Comparison of ENCODE assay signal across 7 mouse cellular contexts in the genomic region with DNA sequence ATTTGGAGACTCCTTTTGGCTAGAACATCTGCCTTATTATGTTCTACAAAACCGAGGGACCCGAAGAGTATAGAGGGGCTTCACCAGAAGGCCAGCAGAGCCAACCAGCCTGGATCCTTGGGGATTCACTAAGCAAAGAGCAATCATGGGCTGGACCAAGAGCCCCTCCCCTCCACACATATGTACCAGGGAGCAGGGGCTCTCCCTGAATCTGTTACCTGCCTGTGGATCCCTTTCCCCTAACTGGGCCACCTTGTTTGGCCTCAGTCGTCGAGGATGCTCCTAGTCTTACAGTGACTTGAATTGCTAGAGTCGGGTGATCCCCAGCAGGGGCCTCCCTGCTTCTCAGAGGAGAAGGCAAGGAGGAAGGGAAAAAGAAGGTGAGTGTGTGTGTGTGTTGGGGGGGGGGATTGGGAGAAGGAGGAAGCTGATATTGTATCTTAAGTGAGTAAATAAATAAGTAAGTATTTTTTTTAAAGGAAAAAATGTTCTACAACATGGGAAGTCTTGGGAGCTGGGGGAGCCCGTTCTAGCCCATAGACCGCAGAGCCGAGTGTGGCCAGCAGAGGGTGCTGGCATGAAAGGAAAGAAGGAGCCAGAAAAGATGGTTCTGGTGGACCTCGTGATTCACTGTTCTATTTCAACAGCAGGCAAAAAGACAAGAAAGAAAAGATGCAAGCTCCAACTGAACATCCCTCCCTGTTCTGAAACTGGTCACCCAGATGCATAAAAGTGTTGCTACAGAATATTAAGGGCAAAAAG. TPM values are rescaled to one million over a fixed set of nuclear protein-coding genes. Genes with fewer than 3 reads are reported as not detected.
DNase-seq lines count a peak whose midpoint lies in the region; ATAC-seq lines count a peak whose summit lies in the region.

No protein-coding gene starts in this region.

- peak; percentile 19 for DNase-seq in MN1 (ENCODE audit: low spot score)
- peak; percentile 26 to 41 for DNase-seq in adrenal gland, postnatal 4 days (ENCODE audit: low spot score in 2 of 2)
- DNase-seq in forebrain, embryonic 11.5 days (ENCODE audit: low spot score), result peak; percentile 68
- DNase-seq in layer of hippocampus, postnatal 14 days (ENCODE audit: low spot score in 2 of 2), result peak; percentile 63 to 65
- peak; percentile 27 to 75 for DNase-seq in spleen, postnatal 4 days (ENCODE audit: low spot score in 2 of 2)

- H3K9ac ChIP-seq in forebrain, embryonic 11.5 days (ENCODE audit: low read length), result no peak overlapping the region

- H3K4me1 ChIP-seq in forebrain, embryonic 11.5 days (replicated peaks; ENCODE audit: control insufficient read depth, insufficient read depth, low read length), result no peaks in the 10 kb centered on the region

- no peak overlapping the region for H3K27ac ChIP-seq in forebrain, embryonic 11.5 days (ENCODE audit: low read depth, low read length)

- no peaks in the 10 kb centered on the region for H3K27me3 ChIP-seq in forebrain, embryonic 11.5 days (ENCODE audit: control insufficient read depth, insufficient read depth, low read length)

- no peaks in the 10 kb centered on the region for H3K36me3 ChIP-seq in forebrain, embryonic 11.5 days (ENCODE audit: control insufficient read depth, insufficient read depth, low read length)

- ATAC-seq in forebrain, embryonic 11.5 days (replicated peaks; ENCODE audit: low FRiP score), result no peak; the same call in 1 of the 2 replicates
- peak; percentile 78 to 90 for ATAC-seq in hematopoietic stem cell, adult 5-6 weeks (replicated peaks in 1 of 2; ENCODE audit: insufficient read depth in 1 of 2, low FRiP score in 2 of 2, low TSS enrichment in 1 of 2, low read depth in 1 of 2, poor library complexity in 2 of 2, severe bottlenecking in 2 of 2)
- ATAC-seq in megakaryocyte-erythroid progenitor cell, adult 5-6 weeks (replicated peaks; ENCODE audit: low FRiP score, low TSS enrichment, poor library complexity, severe bottlenecking), result peak; percentile 78; the same call in 1 of the 2 replicates

- no peak overlapping the region for H3K4me2 ChIP-seq in forebrain, embryonic 11.5 days (ENCODE audit: low read depth, low read length, severe bottlenecking)

- WGBS in forebrain, embryonic 11.5 days, result 33% methylated on average over 9 of the region's 9 CpGs

- H3K9me3 ChIP-seq in forebrain, embryonic 11.5 days (ENCODE audit: control insufficient read depth, low read length), result no peaks in the 10 kb centered on the region

- H3K4me3 ChIP-seq in forebrain, embryonic 11.5 days (ENCODE audit: low read depth, low read length), result no peak overlapping the region

RNA-seq across cellular contexts. Expression of gene Postn, which starts 7.8 kb away (rescaled TPM):
- total RNA-seq in adrenal gland, postnatal 4 days (2021), result 100 to 1,000 TPM; 376 to 462 TPM
- polyA plus RNA-seq in forebrain, embryonic 11.5 days (2014; fragmentation: Nextera tagmentation; extraction: Ambion mirVana), result 6.9 and 7.4 TPM in 2 replicates
- total RNA-seq in hematopoietic stem cell, adult 5-6 weeks (2017), result 11.6 and 15.8 TPM in 2 replicates
- 1 to 10 TPM; 2.5 to 4.0 TPM for total RNA-seq in layer of hippocampus, postnatal 14 days (2021)
- total RNA-seq in megakaryocyte-erythroid progenitor cell, adult 5-6 weeks (2014; fragmentation: Nextera tagmentation), result not detected in 2 replicates
- not detected in 2 replicates for total RNA-seq in megakaryocyte-erythroid progenitor cell, adult 5-6 weeks (2017)

Comparison
In these comparisons a context has a peak if more than half of its experiments do, and no peak if none do; other contexts are left out.
1. RNA of gene Postn, which starts 7.8 kb away (total RNA-seq): 376 to 462 TPM in adrenal gland, postnatal 4 days; 11.6 to 15.8 TPM in hematopoietic stem cell, adult 5-6 weeks, 2.5 to 4.0 TPM in layer of hippocampus, postnatal 14 days and not detected in megakaryocyte-erythroid progenitor cell, adult 5-6 weeks; every median in the first group is over 10 times any median in the second.
2. Peak in every context shown above with its lines, with median percentiles within 50 percentile points of each other: DNase-seq.